Mouse (Mus musculus): Measurements from ENCODE around the gene Numbl.

DNA sequence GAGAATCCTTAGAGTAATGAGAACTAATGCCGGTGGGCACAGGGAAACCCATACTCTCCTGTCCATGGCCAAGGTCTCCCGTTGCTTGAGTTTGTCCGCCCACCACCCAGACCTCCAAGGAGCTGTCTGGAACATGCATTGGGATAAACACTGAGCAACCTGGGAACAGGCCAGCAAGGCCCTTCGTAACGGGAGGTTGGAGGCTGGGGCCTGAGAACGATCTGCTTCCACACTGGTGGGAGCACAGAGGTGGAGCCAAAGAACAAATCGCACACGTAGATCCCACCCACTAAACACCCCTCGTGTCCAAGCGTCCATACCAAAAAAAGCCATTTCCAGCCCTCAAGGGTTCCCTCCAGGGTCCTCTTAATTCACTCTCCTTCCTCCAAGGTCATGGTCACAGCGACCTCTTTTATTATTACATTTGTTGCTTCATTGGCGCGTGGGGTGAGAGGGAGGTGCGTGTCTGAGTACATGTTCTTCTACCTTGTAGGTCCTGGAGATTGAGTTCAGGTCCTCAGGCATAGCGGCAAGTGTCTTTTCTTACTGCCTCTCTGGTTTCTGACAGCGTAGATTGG is 39.9 kb downstream of the Numbl start:
- TF ChIP-seq CTCF (IDR thresholded peaks at IDR 0.05) (no peak), EP300 (IDR thresholded peaks at IDR 0.05; ENCODE audit: insufficient read depth, low read depth, low read length) (no peak), POLR2A (IDR thresholded peaks at IDR 0.05; ENCODE audit: insufficient read depth, low read depth, low read length) (no peak)
